Mouse (Mus musculus) hindbrain, embryonic 16.5 days (tissue): ENCODE data around the gene Mapk8ip1. TPM values are rescaled to one million over a fixed set of nuclear protein-coding genes. Genes with fewer than 3 reads are reported as not detected.

Experiments
- ATAC-seq: fragments of 200-750 bp; cut with Nextera tagmentation; 2 replicates; pipeline ENCODE4 v1.8.0; 2017; ENCODE audit warnings: moderate TSS enrichment, moderate library complexity
- H3K27ac ChIP-seq: fragments of 300-500 bp; sonication (generic); 2 replicates; pipeline ENCODE4 v1.5.1; 2014; ENCODE audit warnings: low read depth, mild to moderate bottlenecking, control low read depth, low read length, moderate library complexity
- H3K27me3 ChIP-seq: fragments of 300-500 bp; sonication (generic); replicated peaks from 2 replicates; pipeline ENCODE4 v1.6.1; 2014; ENCODE audit warnings: low read length; ENCODE audit not compliant: control insufficient read depth, insufficient read depth
- H3K36me3 ChIP-seq: fragments of 300-500 bp; sonication (generic); 2 replicates; pipeline ENCODE4 v1.6.1; 2014; ENCODE audit warnings: mild to moderate bottlenecking, low read length, moderate library complexity, mixed read lengths; ENCODE audit not compliant: control insufficient read depth, insufficient read depth
- H3K4me1 ChIP-seq: fragments of 300-500 bp; sonication (generic); 2 replicates; pipeline ENCODE4 v1.6.1; 2014; ENCODE audit warnings: low read depth, low read length; ENCODE audit not compliant: control insufficient read depth, insufficient read depth
- H3K4me2 ChIP-seq: fragments of 300-500 bp; sonication (generic); 2 replicates; pipeline ENCODE4 v1.6.1; 2014; ENCODE audit warnings: mild to moderate bottlenecking, low read length, control low read depth, moderate library complexity
- H3K4me3 ChIP-seq: fragments of 300-500 bp; sonication (generic); 2 replicates; pipeline ENCODE4 v1.5.1; 2014; ENCODE audit warnings: mild to moderate bottlenecking, low read length, control low read depth, moderate library complexity
- H3K9ac ChIP-seq: fragments of 300-500 bp; sonication (generic); 2 replicates; pipeline ENCODE4 v1.6.1; 2014; ENCODE audit warnings: low read depth, mild to moderate bottlenecking, control low read depth, low read length, moderate library complexity
- H3K9me3 ChIP-seq: fragments of 300-500 bp; sonication (generic); 2 replicates; pipeline ENCODE4 v1.6.1; 2014; ENCODE audit warnings: mild to moderate bottlenecking, low read length, moderate library complexity; ENCODE audit not compliant: control insufficient read depth
- WGBS: fragments of 180-500 bp; shearing (Covaris S2); extraction: QIAGEN DNeasy Blood & Tissue Kit; methylation state at CpG from one replicate; pipeline ENCODE4 v1.1.7; 2014; 5-methylcytosine and 5-hydroxymethylcytosine counted together
- polyA plus RNA-seq: library from polyadenylated mRNA; unstranded; fragments of >200 nt; fragmentation: Nextera tagmentation; extraction: Ambion mirVana; gene quantifications from 2 replicates; pipeline ENCODE4 v1.2.1, GENCODE M21; 2015

The Mapk8ip1 gene
- polyA plus RNA-seq, 1 experiment from 2014 or later = 112 TPM

GRCm38 (mm10) chr2:92437875-92438274 is 36.8 kb upstream of the Mapk8ip1 start:
- Histone ChIP-seq H3K27me3 (no peaks in the 10 kb centered on the region), H3K9ac (no peak overlapping the region), H3K4me1 (peaks cover 4% of the 10 kb centered on the region), H3K36me3 (no peaks in the 10 kb centered on the region), H3K27ac (no peak overlapping the region), H3K4me3 (no peak overlapping the region), H3K9me3 (no peaks in the 10 kb centered on the region), H3K4me2 (peak overlapping the region; percentile 44)
- WGBS = 0% methylated on average over 5 of the region's 5 CpGs
- ATAC-seq = no peak

GRCm38 (mm10) chr2:92437366-92437765 is 36.3 kb upstream of the Mapk8ip1 start:
- Histone ChIP-seq H3K27me3 (no peaks in the 10 kb centered on the region), H3K9me3 (no peaks in the 10 kb centered on the region), H3K36me3 (no peaks in the 10 kb centered on the region), H3K9ac (no peak overlapping the region), H3K4me3 (no peak overlapping the region), H3K4me1 (peaks cover 9% of the 10 kb centered on the region), H3K4me2 (no peak overlapping the region), H3K27ac (no peak overlapping the region)
- 80% methylated on average over 4 of the region's 4 CpGs for WGBS
- no peak for ATAC-seq

DNA sequence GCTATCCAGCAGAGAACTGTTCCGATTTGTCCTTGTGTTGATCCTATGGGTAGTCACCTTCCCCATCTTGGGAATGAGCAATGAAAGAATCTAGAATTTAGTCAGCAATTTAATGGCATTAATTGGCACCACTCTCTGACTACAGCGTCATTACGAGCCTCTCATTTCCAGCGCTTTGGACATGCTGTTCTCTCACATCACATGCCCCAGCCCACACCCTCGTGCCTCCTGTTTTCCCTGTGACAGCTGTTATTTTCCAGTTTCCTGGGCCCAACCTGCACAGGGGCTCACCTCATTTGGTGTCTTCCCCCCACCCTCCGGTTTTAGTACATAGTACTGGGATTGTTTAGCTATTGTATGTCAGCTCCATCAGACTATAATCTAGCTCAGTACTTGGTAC is 34.0 kb upstream of the Mapk8ip1 start:
- H3K4me3 ChIP-seq = no peak overlapping the region
- no peaks in the 10 kb centered on the region for H3K36me3 ChIP-seq
- 51% methylated on average over 6 of the region's 6 CpGs for WGBS
- H3K4me1 ChIP-seq = peaks cover 28% of the 10 kb centered on the region
- no peaks in the 10 kb centered on the region for H3K9me3 ChIP-seq
- ATAC-seq = no peak
- H3K9ac ChIP-seq = no peak overlapping the region; the same call in 1 of the 2 replicates
- H3K27me3 ChIP-seq = no peaks in the 10 kb centered on the region
- peak overlapping the region; percentile 86 for H3K4me2 ChIP-seq
- H3K27ac ChIP-seq = no peak overlapping the region

GRCm38 (mm10) chr2:92434375-92434745 is 33.3 kb upstream of the Mapk8ip1 start:
- peak overlapping the region; percentile 60 for H3K27ac ChIP-seq
- H3K27me3 ChIP-seq = no peaks in the 10 kb centered on the region
- 5% methylated on average over 12 of the region's 12 CpGs for WGBS
- H3K4me3 ChIP-seq = peak overlapping the region; percentile 84
- H3K9ac ChIP-seq = peak overlapping the region; percentile 68
- ATAC-seq = no peak
- H3K4me1 ChIP-seq = peaks cover 32% of the 10 kb centered on the region
- H3K36me3 ChIP-seq = no peaks in the 10 kb centered on the region
- H3K9me3 ChIP-seq = no peaks in the 10 kb centered on the region
- peak overlapping the region; percentile 86 for H3K4me2 ChIP-seq

GRCm38 (mm10) chr2:92433578-92434374 is 32.7 kb upstream of the Mapk8ip1 start, which contains the start of gene Cry2:
TSS of gene Cry2 (minus strand) at chr2:92434043.
- peak within 1 kb of the TSS; percentile 84 for H3K4me3 ChIP-seq
- peak; percentile 97 for ATAC-seq
- peak within 1 kb of the TSS; percentile 88 for H3K9ac ChIP-seq
- no peaks in the 10 kb centered on the region for H3K36me3 ChIP-seq
- peaks cover 32% of the 10 kb centered on the region for H3K4me1 ChIP-seq
- H3K9me3 ChIP-seq = no peaks in the 10 kb centered on the region
- H3K27ac ChIP-seq = peak within 1 kb of the TSS; percentile 73
- under 1% methylated on average over 71 of the region's 76 CpGs for WGBS
- H3K4me2 ChIP-seq = peak within 1 kb of the TSS; percentile 92
- H3K27me3 ChIP-seq = no peaks in the 10 kb centered on the region

- Histone ChIP-seq H3K36me3 (no peaks in the 10 kb centered on the region), H3K27ac (peak overlapping the region; percentile 82), H3K4me1 (peaks cover 40% of the 10 kb centered on the region), H3K9ac (peak overlapping the region; percentile 88), H3K4me3 (peak overlapping the region; percentile 84), H3K9me3 (no peaks in the 10 kb centered on the region), H3K4me2 (peak overlapping the region; percentile 92), H3K27me3 (no peaks in the 10 kb centered on the region)
- 21% methylated on average over 17 of the region's 17 CpGs for WGBS
- no peak for ATAC-seq
Measured at GRCm38 (mm10) chr2:92432299-92433295, 31.5 kb upstream of the Mapk8ip1 start.

DNA sequence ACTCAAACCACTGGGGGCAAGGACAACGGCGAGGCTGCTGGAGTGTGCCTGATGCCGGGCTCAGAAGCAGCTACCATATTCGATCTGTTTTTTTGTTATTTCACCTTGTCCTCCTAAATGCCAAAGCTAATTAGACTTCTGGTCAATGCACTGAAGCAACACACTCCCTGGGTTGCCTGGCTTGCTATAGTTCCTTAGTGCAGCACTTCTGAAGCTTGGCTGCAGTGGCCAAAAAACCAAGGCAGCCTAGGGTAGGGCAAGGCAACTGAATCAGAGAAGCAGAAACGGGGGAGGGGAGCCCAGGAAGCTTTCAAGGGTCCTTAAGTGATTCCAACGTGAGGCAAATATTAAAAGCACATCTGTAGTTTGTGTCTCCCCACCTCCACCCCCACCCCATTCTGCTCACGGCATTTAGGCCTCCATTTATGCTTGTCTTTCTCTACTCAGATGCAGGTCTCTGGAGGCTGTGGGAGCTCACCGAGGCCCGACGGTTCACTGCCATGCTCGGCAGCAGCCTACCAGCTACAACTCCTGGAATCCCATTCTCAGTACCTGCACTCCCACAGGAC is 30.6 kb upstream of the Mapk8ip1 start:
- H3K27me3 ChIP-seq = no peaks in the 10 kb centered on the region
- no peaks in the 10 kb centered on the region for H3K9me3 ChIP-seq
- ATAC-seq = no peak
- H3K4me2 ChIP-seq = peak overlapping the region; percentile 92
- 13% methylated on average over 11 of the region's 11 CpGs for WGBS
- no peaks in the 10 kb centered on the region for H3K36me3 ChIP-seq
- peak overlapping the region; percentile 88 for H3K9ac ChIP-seq
- H3K4me3 ChIP-seq = peak overlapping the region; percentile 84
- H3K27ac ChIP-seq = peak overlapping the region; percentile 82
- H3K4me1 ChIP-seq = peaks cover 48% of the 10 kb centered on the region

GRCm38 (mm10) chr2:92430723-92431541 is 29.9 kb upstream of the Mapk8ip1 start:
- peak; percentile 10 for ATAC-seq
- Histone ChIP-seq H3K4me3 (peak overlapping the region; percentile 84), H3K9ac (peak overlapping the region; percentile 88), H3K9me3 (no peaks in the 10 kb centered on the region), H3K4me2 (peak overlapping the region; percentile 92), H3K36me3 (no peaks in the 10 kb centered on the region), H3K27ac (peak overlapping the region; percentile 82), H3K27me3 (no peaks in the 10 kb centered on the region), H3K4me1 (peaks cover 52% of the 10 kb centered on the region)
- 47% methylated on average over 21 of the region's 21 CpGs for WGBS
